Mouse (Mus musculus) ES-Bruce4 (cell line): ENCODE results near the gene Magi2. TPM values are rescaled to one million over a fixed set of nuclear protein-coding genes. Genes with fewer than 3 reads are reported as not detected.

Experiments used
- H3K27ac ChIP-seq: 2 replicates; pipeline ENCODE4 v1.5.1; 2012; ENCODE audit warnings: low read length, inconsistent platforms; ENCODE audit not compliant: insufficient read depth
- H3K27me3 ChIP-seq: 2 replicates; pipeline ENCODE4 v1.6.1; 2012; ENCODE audit warnings: mild to moderate bottlenecking, low read length, inconsistent platforms; ENCODE audit not compliant: control insufficient read depth, poor library complexity, insufficient read depth, severe bottlenecking
- H3K36me3 ChIP-seq: 2 replicates; pipeline ENCODE4 v1.6.1; 2012; ENCODE audit warnings: inconsistent platforms, mild to moderate bottlenecking, low read length, moderate library complexity; ENCODE audit not compliant: control insufficient read depth, poor library complexity, insufficient read depth, severe bottlenecking
- H3K4me1 ChIP-seq: one replicate; pipeline ENCODE4 v1.8.1; 2011; ENCODE audit warnings: low read length; ENCODE audit not compliant: control insufficient read depth, insufficient read depth
- H3K4me3 ChIP-seq: 2 replicates; pipeline ENCODE4 v1.5.1; 2011; ENCODE audit warnings: low read depth, mild to moderate bottlenecking, low read length
- H3K9ac ChIP-seq: 2 replicates; pipeline ENCODE4 v1.6.1; 2012; ENCODE audit warnings: low read depth, mild to moderate bottlenecking, inconsistent platforms; ENCODE audit not compliant: poor library complexity, severe bottlenecking
- H3K9me3 ChIP-seq: replicated peaks from 2 replicates; pipeline ENCODE4 v1.6.1; 2012; ENCODE audit warnings: mild to moderate bottlenecking, low read length, inconsistent platforms; ENCODE audit not compliant: control insufficient read depth, poor library complexity, insufficient read depth, severe bottlenecking
- CTCF ChIP-seq: IDR thresholded peaks from one replicate; pipeline ENCODE4 v1.8.1; 2011; ENCODE audit warnings: low read depth, low read length
- EP300 ChIP-seq: IDR thresholded peaks from 2 replicates; pipeline ENCODE4 v1.6.1; 2011; ENCODE audit warnings: low read depth, low read length; ENCODE audit not compliant: insufficient read depth
- POLR2A ChIP-seq: IDR thresholded peaks from one replicate; pipeline ENCODE4 v1.8.1; 2011; ENCODE audit warnings: low read length; ENCODE audit not compliant: insufficient read depth
- polyA plus RNA-seq: library from polyadenylated mRNA; stranded (reverse); fragments of >200 nt; gene quantifications from 2 replicates; pipeline ENCODE4 v1.2.4, GENCODE M21; 2011; ENCODE audit warnings: low read depth; ENCODE audit not compliant: missing spikeins, insufficient read depth, insufficient read length

The Magi2 gene
- polyA plus RNA-seq, 1 experiment, result 1.8 TPM

DNA sequence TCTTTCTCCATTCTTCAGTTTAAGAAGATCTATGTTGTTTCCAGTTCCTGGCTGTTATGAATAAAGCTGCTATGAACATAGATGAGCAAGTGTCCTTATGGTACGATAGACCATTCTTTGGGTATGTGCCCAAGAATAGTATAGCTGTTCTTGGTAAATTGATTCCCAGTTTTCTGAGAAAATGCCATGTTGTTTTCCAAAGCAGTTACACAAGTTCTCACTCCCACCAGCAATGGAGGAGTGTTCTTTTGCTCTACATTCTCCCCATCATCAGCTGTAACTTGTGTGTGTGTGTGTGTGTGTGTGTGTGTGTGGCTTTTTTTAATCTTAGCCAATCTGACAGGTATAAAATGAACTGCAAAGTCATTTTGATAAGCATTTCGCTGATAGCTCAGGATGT is 595.7 kb downstream of the Magi2 start:
- TF ChIP-seq EP300 (no peak), CTCF (no peak), POLR2A (no peak)
- Histone ChIP-seq H3K27ac (no peak overlapping the region), H3K4me1 (no peaks in the 10 kb centered on the region), H3K27me3 (no peaks in the 10 kb centered on the region), H3K4me3 (no peak overlapping the region), H3K9me3 (no peaks in the 10 kb centered on the region), H3K36me3 (no peaks in the 10 kb centered on the region), H3K9ac (no peak overlapping the region)

GRCm38 (mm10) chr5:19825943-19826342 is 599.1 kb downstream of the Magi2 start:
- Histone ChIP-seq H3K9ac (no peak overlapping the region), H3K27me3 (no peaks in the 10 kb centered on the region), H3K4me1 (no peaks in the 10 kb centered on the region), H3K9me3 (no peaks in the 10 kb centered on the region), H3K4me3 (no peak overlapping the region), H3K27ac (no peak overlapping the region), H3K36me3 (no peaks in the 10 kb centered on the region)
- no peak for TF ChIP-seq POLR2A

DNA sequence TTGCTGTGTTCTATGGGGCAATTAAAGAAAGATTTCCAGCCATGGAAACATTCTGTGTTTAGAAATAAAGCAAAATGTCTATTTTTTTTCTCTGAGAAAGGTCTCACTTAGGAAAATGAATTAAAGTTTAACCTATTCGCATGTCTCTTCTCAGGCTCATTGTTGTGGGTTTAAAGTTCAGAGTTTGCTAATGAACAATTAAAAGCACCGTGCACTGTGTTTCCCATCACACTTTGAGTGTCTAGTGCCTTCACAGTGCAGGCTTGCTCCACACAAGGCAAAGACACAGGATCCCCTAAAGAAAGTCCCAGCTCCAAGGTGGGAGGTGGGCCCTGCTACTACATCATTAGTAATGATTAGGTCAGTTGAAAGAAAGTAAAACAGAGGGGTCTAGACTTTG is 602.5 kb downstream of the Magi2 start:
- no peak overlapping the region for H3K27ac ChIP-seq
- no peak overlapping the region for H3K4me3 ChIP-seq
- H3K9me3 ChIP-seq, result no peaks in the 10 kb centered on the region
- no peak for TF ChIP-seq EP300
- TF ChIP-seq CTCF, result no peak
- TF ChIP-seq POLR2A, result no peak
- no peaks in the 10 kb centered on the region for H3K27me3 ChIP-seq
- no peak overlapping the region for H3K9ac ChIP-seq
- H3K4me1 ChIP-seq, result no peaks in the 10 kb centered on the region
- H3K36me3 ChIP-seq, result no peaks in the 10 kb centered on the region

GRCm38 (mm10) chr5:19862854-19863253 is 636.0 kb downstream of the Magi2 start:
- Histone ChIP-seq H3K27ac (no peak overlapping the region), H3K9me3 (no peaks in the 10 kb centered on the region), H3K4me3 (no peak overlapping the region), H3K9ac (no peak overlapping the region), H3K27me3 (no peaks in the 10 kb centered on the region; the same call in 1 of the 2 replicates), H3K4me1 (no peaks in the 10 kb centered on the region), H3K36me3 (no peaks in the 10 kb centered on the region)
- TF ChIP-seq CTCF, result no peak
- no peak for TF ChIP-seq POLR2A
- no peak for TF ChIP-seq EP300

DNA sequence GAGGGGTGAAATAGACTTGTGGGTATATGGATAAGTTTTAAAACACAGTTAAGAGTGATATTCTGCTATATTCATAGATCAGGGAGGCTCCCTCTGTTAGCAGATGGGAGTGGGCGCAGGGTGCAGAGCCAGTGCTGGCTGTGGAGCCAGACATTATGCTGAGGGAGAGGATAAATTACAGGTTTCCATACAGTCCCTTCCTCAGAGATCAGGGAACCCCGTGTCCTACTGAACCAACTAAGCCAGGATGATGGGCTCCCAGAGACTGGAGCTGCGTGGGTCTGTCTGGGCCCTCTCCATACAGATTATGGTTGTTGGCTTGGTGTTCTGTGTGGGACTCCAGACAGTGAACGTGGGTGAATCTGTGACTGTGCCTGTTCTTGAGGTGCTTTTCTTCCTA is 643.6 kb downstream of the Magi2 start:
- Histone ChIP-seq H3K9ac (no peak overlapping the region), H3K9me3 (no peaks in the 10 kb centered on the region), H3K36me3 (no peaks in the 10 kb centered on the region), H3K27me3 (no peaks in the 10 kb centered on the region), H3K27ac (no peak overlapping the region), H3K4me1 (no peaks in the 10 kb centered on the region), H3K4me3 (no peak overlapping the region)
- TF ChIP-seq POLR2A (no peak), EP300 (no peak), CTCF (no peak)

DNA sequence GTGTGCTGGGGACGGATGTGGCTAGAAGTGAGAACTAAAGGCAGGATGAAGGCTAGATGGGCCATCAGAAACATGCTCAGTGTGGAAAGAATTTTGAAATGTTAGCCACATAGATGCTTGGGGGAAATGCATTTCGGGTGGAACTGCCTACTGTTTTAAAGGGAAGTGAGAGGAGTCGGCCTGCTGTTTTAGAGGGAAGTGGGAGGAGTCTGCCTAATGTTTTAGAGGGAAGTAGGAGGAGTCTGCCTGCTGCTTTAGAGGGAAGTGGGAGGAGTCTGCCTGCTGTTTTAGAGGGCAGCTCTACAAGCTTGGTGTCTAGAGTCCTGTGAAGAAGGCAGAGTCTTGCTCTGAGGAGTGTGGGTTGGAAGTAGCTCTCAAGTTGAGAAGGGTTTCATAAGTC is 664.9 kb downstream of the Magi2 start:
- Histone ChIP-seq H3K36me3 (no peaks in the 10 kb centered on the region), H3K27ac (no peak overlapping the region), H3K9me3 (no peaks in the 10 kb centered on the region), H3K9ac (no peak overlapping the region), H3K4me3 (no peak overlapping the region), H3K27me3 (no peaks in the 10 kb centered on the region), H3K4me1 (no peaks in the 10 kb centered on the region)
- TF ChIP-seq EP300 (no peak), POLR2A (no peak), CTCF (no peak)
